Mouse (Mus musculus): ENCODE measurements around the gene Ccdc65.

- no peak for TF ChIP-seq CTCF (IDR thresholded peaks at IDR 0.05; ENCODE audit: borderline replicate concordance, insufficient read depth, low read depth, low read length)
- TF ChIP-seq POLR2A (IDR thresholded peaks at IDR 0.05; ENCODE audit: borderline replicate concordance, insufficient read depth, low read length) = no peak
These were observed 22.0 kb downstream of the Ccdc65 start for GRCm38 (mm10) chr15:98729791-98730545.

Measured in cerebellum, adult 2 months (tissue).